Mouse (Mus musculus) lung, postnatal 25 days (tissue): ENCODE measurements around the gene Kpna2.
"Not testable (repeated sequence)": the region's sequence is repeated elsewhere in the genome, so short reads cannot be mapped to it uniquely, and the experiment has no call there.

Experiments
- DNase-seq: peaks from one replicate; pipeline ENCODE4 v3.0.0; 2022; ENCODE audit warnings: low spot score

The Kpna2 gene

DNA sequence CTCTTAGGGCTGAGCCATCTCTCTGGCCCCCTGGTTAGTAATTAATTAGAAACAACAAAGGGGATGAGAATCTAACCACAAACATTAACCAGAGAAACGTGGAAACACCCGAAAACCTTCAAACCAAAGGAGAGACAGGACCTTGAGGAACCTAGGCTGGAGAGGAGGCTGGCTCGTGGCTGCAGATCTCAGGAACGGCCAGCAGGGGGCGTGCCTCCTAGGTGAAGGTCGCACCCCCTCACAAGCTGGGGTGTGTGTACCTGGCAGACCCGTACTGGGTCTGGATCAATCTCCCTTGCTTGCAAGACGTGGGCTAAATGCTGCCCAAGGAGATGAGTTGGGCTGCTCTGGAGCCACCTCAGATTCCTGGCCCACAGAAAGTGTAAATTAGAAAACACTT, 19.3 kb upstream of the Kpna2 start:
- DNase-seq: no peak

DNA sequence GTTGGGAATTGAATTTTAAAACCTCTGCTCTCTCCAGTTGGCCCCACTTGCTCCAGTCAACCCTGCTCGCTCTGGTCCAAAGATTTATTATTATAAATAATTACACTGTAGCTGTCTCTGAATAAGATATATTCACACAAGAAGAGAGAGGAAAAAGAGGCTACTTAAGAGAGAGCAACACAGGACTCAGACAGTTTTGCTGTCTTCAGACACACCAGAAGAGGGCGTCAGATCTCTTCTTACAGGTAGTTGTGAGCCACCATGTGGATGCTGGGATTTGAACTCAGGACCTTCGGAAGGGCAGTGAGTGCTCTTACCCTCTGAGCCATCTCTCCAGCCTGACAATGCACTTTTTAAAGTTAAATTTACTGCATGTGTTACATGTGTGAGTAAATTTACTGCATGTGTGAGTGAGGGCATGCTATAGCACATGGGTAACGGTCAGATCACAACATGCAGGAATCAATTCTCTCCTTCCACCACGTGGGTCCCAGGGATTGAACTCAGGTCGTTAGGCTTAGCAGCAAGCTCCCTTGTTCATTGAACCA, 18.1 kb upstream of the Kpna2 start:
- DNase-seq: no peak

DNA sequence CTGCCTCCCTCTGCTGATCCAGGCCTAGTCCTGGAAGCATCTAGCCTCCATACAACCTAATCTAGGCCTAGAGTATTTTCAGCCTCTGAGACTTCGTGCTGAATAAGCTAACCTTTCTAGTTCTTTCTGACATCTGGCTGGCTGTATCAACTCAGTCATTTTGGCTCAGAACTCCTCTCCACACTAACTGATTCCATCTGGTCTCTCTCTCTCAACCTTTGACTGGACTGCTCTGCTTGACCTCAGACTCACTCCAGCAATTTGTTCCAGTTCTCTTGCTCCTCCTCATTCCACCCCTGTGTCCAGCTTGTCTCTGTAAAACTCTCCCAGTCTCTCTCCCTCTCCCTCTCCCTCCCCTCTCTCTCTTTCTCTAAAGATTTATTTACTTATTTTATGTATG, 17.6 kb upstream of the Kpna2 start:
- no peak for DNase-seq

DNA sequence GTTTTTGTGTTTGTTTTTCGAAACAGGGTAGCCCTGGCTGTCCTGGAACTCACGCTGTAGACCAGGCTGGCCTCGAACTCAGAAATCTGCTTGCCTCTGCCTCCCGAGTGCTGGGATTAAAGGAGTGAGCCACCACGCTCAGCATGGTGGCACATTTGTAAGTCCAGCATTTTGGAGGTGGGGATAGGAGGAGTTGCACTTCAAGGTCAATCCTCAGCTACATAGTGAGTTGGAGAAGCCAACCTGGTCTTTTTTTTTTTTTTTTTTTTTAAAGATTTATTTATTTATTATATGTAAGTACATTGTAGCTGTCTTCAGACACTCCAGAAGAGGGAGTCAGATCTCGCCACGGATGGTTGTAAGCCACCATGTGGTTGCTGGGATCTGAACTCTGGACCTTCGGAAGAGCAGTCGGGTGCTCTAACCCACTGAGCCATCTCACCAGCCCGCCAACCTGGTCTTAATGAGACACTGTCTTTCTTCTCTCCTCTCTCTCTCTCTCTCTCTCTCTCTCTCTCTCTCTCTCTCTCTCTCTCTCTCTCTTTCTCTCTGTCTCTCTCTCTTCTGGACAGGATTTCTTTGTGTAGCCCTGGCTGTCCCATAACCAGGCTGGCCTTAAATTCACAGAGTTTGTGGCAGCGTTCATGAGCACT, 16.3 kb upstream of the Kpna2 start:
- DNase-seq: not testable (repeated sequence)

DNA sequence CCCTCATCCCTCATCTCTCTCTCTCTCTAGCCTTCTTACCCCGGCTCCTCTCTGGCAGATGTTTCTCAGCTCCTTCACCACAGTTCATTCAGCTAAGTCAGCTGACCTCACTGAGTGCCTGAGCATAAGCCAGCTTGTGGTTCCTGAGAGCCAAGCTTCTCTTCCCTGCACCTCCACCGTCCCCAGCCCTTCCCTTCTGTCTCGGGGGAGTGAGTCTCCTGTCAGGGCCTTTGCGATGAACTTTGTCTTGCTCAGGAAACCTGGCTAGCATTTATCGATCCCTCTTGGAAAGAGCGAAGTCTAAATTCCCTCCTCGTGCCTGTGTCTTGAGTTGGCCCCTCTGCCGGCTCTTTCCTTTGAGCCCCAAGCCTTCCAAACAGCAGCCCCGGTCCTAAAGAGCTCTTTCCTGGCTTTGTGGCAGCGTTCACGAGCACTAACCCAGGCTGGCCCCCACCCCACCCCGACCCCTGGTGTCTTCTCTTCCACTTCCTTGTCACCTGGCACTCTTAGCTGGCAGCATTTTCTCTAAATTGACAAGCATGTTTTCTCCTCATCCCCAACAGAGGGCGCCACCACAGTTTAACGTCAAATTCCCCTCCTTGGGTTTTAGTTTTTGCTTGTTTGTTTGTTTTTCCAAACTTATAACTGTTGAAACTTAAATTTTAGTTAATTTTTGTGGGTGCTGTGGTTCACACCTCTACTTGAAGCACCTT, 15.4 kb upstream of the Kpna2 start:
- peak; percentile 71 for DNase-seq

DNA sequence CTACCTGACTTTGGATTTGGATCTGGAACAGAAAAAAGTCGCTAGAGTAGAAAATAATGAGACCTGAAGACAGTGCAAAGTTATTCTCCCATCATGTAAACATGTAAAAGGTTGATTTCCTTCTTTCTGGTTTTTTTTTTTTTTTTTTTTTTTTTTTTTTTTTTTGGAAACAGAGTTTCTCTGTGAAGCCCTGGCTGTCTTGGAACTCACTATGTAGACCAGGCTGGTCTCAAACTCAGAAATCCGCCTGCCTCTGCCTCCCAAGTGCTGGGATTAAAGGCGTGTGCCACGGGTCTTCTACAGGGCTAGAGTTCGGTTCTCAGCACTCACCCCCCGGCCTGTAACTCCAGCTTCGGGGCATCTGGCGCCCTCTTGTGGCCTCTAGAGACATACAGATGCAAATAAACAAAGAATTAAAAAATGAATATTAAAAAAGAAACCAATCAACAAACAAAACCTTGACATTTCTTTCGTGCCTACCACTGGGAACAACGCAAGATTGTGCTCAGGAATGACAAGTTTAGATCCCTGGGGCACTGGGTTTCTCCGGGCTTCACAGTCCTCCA, 14.8 kb upstream of the Kpna2 start:
- DNase-seq: no peak

DNA sequence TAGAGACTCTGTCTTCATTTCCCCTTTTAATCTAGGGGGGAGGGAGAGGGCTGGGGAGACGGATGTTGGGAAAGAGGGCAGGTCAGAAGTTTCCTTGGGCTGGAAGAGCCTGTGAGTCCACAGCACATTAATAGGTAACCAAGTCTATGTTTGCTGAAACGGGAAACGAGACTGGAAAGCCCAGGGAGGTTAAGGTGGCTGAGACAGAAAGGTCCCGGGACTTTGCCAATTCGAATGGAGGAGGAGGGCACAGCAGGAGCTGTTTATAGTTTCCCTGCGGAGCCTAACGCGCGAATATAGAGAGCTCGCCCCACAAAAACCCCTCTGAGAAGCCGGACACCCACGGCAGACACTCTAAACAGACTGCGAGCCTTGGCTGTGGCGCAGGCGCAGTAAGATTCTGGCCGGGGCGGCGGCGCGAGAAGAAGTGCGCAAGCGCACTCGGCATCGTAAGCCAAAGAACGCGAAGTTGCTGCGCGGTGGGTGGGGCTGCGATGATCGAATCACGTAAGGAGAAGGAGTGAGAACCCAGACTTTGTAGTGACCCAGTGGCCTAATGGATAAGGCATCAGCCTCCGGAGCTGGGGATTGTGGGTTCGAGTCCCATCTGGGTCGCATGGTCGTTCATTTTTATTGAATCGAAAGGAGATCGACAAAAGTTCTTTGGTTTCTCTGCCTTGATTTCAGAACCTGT, 13.1 kb upstream of the Kpna2 start:
- peak; percentile 98 for DNase-seq

DNA sequence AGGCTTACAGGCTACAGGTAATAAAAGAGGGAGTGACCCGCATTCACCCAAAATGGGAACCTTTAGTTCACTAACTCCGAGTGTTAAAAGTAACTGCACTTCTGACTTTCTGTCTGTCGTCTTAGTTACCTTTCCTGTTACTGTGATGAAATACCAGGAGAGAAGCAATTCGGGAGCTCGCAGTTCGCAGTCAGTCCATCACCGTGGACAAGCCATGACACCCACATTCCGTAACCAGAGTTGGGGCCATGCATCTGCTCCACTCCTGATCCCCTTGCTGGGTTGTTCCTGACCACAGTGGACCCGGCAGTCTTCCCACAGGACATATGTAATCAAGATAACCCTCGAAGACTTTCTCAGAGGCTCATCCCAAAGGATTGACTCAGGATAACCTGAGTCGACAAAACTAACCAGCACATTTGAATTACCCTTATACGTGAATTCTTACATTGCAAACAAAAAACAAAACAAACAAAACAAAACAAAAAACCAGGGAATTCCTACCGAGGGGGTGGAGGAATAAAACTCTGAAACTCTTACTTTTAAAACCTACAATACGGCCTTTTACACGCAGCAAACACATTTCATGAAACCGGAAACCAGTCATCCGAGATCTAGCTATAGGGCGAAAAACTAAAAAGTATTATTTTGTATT, 12.5 kb upstream of the Kpna2 start:
- no peak for DNase-seq

DNA sequence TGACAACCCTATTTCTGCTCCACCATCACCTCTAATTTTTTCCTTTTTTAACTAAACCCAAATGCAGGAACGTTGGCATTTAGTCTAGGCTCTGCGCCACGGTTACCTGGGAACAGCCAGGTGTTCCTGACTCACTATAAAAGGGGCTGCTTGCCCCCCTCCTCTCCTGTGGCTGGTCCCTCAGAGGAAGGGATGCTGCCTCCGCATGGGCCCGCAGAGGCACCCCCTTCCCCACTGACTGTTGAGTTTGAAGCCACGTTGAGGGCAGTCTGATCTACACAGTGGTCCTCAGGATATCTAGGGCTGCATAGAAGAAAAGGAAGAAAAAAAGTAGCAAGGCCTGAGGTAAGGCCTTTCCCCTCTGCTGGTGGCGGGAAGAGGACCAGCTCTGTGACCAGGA, 11.8 kb upstream of the Kpna2 start:
- DNase-seq: no peak

DNA sequence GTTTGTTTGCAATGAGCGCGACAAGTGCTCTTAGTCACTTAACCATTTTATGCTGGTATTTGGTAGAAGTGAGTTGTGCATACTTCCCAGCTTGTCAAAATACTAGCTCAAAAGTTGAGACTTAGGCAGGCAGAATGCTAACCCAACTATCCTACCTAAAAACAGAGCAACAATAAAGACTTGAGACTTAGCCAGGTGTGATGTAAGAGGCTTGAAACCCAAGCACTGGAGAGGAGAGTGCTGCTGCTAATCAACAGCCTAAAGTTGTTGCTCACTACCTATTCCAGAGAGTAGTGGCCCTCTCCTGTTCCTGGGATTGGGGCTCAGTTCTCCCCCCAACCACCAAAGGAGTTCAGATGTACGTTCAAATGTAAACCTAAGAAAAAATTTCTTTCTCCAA, 11.1 kb upstream of the Kpna2 start:
- no peak for DNase-seq

DNA sequence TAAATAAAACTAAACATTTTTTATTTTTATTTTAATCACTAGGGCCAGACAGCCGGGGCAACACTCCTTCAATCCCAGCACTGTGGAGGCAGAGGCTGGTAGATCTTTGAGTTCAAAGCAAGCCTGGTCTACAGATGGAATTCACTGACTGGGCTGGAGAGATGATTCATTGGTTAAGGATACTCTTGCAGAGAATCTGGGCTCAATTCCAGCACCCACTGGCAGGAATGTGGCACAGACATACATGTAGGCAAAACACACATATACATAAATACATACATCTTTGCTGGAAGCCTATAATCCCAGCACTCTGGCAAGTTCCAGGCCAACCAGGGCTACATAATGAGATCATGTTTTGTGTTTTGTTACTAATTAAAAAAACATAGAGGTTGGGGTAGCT, 6.2 kb upstream of the Kpna2 start:
- DNase-seq: no peak

DNA sequence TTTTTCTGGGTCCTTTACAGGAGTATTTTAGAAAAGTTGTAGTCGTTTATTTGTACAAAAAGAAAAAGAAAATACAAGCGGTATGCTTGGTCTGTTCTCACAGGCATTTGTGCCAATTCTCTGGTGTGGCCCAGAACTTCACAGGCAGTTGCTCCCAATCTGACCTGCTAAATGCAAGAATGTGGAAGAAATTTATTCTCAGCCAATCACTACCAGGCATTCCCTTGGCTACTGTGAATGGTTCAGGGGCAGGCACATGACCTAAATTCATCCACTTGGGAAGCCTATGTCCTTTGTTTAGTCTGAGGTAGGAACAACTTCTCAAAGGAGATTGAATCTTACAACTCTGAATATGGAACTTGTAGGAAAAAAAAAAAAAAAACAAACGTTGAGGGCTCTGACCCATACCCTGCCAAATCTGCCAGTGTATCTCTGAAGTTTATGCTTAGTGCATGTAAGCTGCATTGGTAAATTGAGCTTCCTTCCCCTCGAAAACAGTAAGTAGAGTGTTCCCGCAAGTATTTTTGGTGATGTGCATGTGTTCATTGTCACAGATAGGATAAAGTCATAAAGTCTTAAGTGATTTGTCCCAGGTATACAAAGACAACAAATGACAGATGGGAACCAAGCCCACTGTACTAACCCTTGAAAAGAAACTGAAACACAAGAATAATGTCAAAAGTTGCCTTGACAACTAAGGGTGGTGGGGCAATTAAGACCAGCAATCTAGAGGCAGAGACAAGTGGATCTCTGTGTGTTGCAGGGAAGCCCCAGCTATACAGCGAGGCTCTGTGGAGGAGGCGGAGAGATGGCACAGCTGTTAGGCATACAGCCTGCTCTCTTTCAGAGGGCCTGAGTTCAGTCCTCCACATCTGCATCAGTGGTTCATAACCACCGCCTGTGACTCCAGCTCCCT, 2.7 kb upstream of the Kpna2 start:
- DNase-seq: no peak

DNA sequence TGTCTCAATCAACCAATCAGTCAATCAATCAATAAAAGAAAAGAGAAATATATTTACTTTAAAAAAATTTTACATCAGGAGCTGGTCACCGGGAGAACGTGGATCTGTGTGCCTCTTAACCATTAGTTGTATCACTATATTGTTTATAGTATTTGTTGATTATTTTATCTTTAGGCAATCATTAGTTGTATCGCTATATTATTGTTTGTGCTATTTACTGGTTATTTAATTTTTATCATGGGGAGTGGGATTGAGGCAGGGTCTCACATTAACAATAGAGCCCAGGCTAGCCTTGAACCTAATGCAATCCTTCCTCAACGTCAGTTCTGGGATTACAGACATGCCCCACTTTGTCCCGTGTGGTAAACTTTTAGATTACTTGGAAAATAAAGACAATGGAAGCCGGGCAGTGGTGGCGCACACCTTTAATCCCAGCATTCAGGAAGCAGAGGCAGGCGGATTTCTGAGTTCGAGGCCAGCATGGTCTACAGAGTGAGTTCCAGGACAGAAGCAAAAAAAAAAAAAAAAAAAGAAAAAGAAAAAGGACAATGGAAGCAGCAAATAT, 690 bp upstream of the Kpna2 start:
- no peak for DNase-seq

DNA sequence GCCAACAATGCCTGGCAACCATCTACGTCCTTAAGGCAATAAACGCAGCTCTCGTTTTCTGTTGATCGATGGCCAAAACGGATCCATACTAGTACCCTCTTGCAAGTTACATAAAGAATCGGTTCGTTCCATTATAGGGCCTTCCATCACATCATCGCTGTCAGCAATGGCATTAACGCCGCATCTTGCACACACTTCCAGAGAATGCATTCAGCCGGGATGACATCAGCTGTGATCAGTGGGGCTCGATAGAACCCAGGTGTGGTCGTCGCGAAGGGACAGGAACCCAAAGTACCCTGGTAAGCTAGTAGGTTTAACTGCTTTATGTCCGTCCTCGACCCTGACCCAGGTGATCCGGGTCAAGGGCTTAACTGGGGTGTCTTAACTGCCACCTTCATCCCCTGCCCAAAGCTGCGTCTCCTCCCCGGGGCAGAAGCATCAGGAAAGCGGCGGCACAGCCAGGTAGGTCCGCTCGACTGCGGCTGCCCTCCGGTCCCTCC, 640 bp downstream of the Kpna2 start:
- no peak for DNase-seq

DNA sequence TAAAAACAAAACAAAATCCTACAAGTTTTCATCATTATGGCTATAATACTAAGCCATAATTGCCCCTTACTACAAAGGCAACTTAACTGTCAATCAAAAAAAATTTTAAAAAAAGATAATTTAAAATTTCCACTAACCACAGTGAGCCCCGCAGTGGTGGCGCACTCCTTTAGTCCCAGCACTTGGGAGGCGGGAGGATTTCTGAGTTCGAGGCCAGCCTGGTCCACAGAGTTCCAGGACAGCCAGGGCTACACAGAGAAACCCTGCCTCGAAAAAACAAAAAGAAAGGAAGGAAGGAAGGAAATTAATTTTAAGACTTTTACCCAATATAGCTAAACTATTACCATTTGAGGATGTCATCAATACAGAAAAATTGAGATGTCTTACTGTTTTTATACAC, 1.4 kb downstream of the Kpna2 start:
- DNase-seq: no peak

DNA sequence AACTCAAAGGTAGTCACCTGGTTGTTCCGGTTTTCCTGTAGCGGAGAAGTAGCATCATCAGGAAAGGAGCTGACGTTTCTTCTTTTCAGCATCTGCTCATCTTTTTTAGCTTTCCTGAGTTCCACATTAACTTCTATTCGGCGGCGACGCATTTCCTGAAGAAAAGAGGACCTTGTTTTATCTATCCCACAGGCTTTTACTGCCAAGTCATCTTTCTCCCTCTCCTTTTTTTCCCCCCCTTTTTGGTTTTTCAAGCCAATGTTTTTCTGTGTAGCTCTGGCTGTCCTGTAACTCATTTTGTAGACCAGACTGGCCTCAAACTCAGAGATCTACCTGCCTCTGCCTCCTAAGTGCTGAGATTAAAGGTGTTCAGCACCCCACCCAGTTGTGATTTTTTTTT, 2.8 kb downstream of the Kpna2 start:
- not testable (repeated sequence) for DNase-seq

DNA sequence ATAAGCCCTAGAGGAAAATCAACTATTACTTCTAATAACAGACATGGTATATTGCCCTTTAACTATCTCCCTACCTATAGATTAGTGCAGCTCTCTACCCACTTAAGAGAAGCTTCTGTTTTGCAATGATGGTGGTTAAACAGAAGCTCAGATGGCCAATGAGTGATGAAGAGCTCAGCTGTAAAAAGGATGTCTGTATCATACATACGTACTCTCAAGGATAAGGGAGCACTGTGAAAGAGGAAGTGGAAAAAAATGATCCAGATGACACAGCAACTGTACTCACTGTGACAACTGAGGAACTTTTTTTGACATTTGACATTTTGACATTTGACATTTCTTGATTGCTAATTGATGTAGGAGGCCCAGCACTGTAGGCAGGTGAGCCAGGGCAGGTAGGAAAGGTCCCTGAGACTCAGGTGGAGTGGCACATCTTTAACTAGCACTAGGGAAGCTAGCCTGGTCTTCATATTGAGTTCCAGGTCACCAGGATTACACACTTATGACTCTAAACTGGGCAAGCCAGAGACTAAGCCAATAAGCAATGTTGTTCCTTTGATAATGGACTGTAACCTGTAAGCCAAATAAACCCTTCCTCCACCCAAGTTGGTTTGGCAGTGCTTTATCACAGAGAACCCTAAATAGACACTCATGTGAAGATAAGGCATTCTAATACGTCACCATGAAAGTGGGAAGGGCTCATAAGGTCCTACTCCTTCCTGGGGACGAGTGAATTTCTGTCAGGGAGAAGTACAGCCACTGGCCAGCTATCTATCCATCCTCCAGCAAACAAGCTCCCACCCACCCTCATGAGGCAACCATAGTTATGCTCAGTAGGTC, 4.9 kb downstream of the Kpna2 start:
- DNase-seq: no peak

DNA sequence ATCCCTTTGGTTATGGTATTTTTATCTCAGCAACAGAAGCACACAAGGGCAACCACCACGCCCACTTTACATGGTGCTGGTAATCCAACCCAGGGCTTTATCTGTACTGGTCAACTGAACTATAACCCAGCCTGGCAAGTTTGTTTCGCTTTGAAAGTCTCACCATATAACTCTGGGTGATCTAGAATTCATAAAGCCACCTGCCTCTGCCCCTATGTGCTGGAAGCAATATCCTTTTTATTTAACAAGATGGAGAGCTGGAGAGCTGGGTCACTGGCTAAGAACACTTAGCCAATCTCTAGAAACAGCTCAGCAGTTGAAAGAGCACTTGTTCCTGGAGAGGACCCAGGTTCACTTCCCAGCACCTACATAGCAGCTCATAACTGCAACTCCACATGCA, 12.0 kb downstream of the Kpna2 start:
- DNase-seq: no peak

DNA sequence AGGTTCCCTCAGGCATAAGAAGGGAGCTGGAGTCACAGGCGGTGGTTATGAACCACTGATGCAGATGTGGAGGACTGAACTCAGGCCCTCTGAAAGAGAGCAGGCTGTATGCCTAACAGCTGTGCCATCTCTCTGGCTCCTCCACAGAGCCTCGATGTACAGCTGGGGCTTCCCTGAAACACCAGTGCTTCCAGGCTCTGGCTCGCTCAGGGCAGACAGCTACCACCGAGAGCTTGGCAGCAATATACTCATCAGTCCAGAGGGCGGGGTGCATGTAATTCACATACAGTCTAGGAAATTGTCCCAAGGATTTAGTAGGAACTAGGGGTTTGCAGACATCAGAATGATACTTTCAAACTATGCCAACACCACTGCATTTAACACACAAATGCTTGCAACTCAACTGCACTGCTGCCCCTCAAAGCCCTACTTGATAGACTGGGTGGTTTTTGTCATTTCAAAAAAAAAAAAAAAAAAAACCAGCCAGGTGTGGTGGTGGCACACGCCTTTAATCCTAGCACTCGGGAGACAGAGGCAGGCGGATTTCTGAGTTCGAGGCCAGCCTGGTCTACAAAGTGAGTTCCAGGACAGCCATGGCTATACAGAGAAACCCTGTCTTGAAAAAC, 13.2 kb downstream of the Kpna2 start:
- not testable (repeated sequence) for DNase-seq
